Mouse (Mus musculus) olfactory bulb, adult 2 months (tissue): Measurements from ENCODE around the gene Ppard. TPM values are rescaled to one million over a fixed set of nuclear protein-coding genes. Genes with fewer than 3 reads are reported as not detected.
"Not testable (repeated sequence)": the region's sequence is repeated elsewhere in the genome, so short reads cannot be mapped to it uniquely, and the experiment has no call there.

Experiments
- H3K27ac ChIP-seq: fragments of 200-500 bp; 2 replicates; pipeline ENCODE4 v1.5.1; 2012; ENCODE audit warnings: low read depth, low read length; ENCODE audit not compliant: insufficient read depth
- H3K4me1 ChIP-seq: fragments of 200-500 bp; 2 replicates; pipeline ENCODE4 v1.6.1; 2012; ENCODE audit warnings: low read length; ENCODE audit not compliant: control insufficient read depth, insufficient read depth
- H3K4me3 ChIP-seq: fragments of 200-500 bp; 2 replicates; pipeline ENCODE4 v1.5.1; 2012; ENCODE audit warnings: mild to moderate bottlenecking, low read depth, low read length, moderate library complexity; ENCODE audit not compliant: insufficient read depth
- CTCF ChIP-seq: fragments of 200-500 bp; IDR thresholded peaks from 2 replicates; pipeline ENCODE4 v1.5.1; 2012; ENCODE audit warnings: low read depth, mild to moderate bottlenecking, low read length, moderate library complexity; ENCODE audit not compliant: insufficient read depth
- POLR2A ChIP-seq: fragments of 200-500 bp; IDR thresholded peaks from 2 replicates; pipeline ENCODE4 v1.6.1; 2012; ENCODE audit warnings: mild to moderate bottlenecking, low read depth, low read length, moderate library complexity; ENCODE audit not compliant: insufficient read depth
- WGBS: fragments of 180-500 bp; shearing (Covaris S2); methylation state at CpG from one replicate; pipeline ENCODE4 v1.1.7; 2018; 5-methylcytosine and 5-hydroxymethylcytosine counted together
- polyA plus RNA-seq: library from polyadenylated mRNA; stranded (reverse); fragments of >200 nt; gene quantifications from 2 replicates; pipeline ENCODE4 v1.2.4, GENCODE M21; 2012; ENCODE audit warnings: low replicate concordance; ENCODE audit not compliant: missing spikeins, insufficient read depth, insufficient read length

The Ppard gene
- polyA plus RNA-seq, 1 experiment, result not detected

- H3K27ac ChIP-seq, result peak overlapping the region; percentile 25; the same call in 1 of the 2 replicates
- TF ChIP-seq CTCF (no peak), POLR2A (no peak)
- peaks cover 17% of the 10 kb centered on the region for H3K4me1 ChIP-seq
- 29% methylated on average over 23 of the region's 23 CpGs for WGBS
- no peak overlapping the region for H3K4me3 ChIP-seq
Measured at GRCm38 (mm10) chr17:28217721-28218649, 14.5 kb upstream of the Ppard start.

GRCm38 (mm10) chr17:28222463-28222862, 10.0 kb upstream of the Ppard start:
- peaks cover 23% of the 10 kb centered on the region for H3K4me1 ChIP-seq
- 95% methylated on average over 10 of the region's 10 CpGs for WGBS
- H3K27ac ChIP-seq, H3K4me3 ChIP-seq: not testable (repeated sequence)

- H3K4me1 ChIP-seq, result peaks cover 13% of the 10 kb centered on the region
- peak overlapping the region; percentile 61 for H3K4me3 ChIP-seq
- no peak for TF ChIP-seq CTCF
- no peak; the same call in 1 of the 2 replicates for TF ChIP-seq POLR2A
- H3K27ac ChIP-seq, result peak overlapping the region; percentile 74
- under 1% methylated on average over 46 of the region's 46 CpGs for WGBS
Measured at GRCm38 (mm10) chr17:28223561-28224391, 8.7 kb upstream of the Ppard start.

GRCm38 (mm10) chr17:28224615-28225014, 7.9 kb upstream of the Ppard start:
- 88% methylated on average over 10 of the region's 10 CpGs for WGBS
- TF ChIP-seq CTCF (no peak), POLR2A (no peak)
- Histone ChIP-seq H3K4me1 (peaks cover 13% of the 10 kb centered on the region), H3K4me3 (no peak overlapping the region), H3K27ac (no peak overlapping the region)

GRCm38 (mm10) chr17:28226014-28226413, 6.5 kb upstream of the Ppard start:
- peak overlapping the region; percentile 85 for H3K27ac ChIP-seq
- peaks cover 13% of the 10 kb centered on the region for H3K4me1 ChIP-seq

GRCm38 (mm10) chr17:28230486-28230885, 2.0 kb upstream of the Ppard start:
- TF ChIP-seq POLR2A, result no peak
- no peak for TF ChIP-seq CTCF
- Histone ChIP-seq H3K27ac (no peak overlapping the region), H3K4me3 (no peak overlapping the region), H3K4me1 (peaks cover 19% of the 10 kb centered on the region)
- 90% methylated on average over 6 of the region's 6 CpGs for WGBS

More at GRCm38 (mm10) chr17:28226014-28226413, 6.5 kb upstream of the Ppard start:
- peak overlapping the region; percentile 61 for H3K4me3 ChIP-seq
- 1% methylated on average over 21 of the region's 21 CpGs for WGBS
- TF ChIP-seq CTCF, result peak; percentile 98
- peak; percentile 49 for TF ChIP-seq POLR2A

- TF ChIP-seq CTCF, result no peak
- no peak for TF ChIP-seq POLR2A
- H3K4me1 ChIP-seq, result peaks cover 22% of the 10 kb centered on the region
- 90% methylated on average over 18 of the region's 18 CpGs for WGBS
- no peak overlapping the region for H3K4me3 ChIP-seq
- no peak overlapping the region for H3K27ac ChIP-seq
Measured at GRCm38 (mm10) chr17:28231026-28231736, 1.3 kb upstream of the Ppard start.

- TF ChIP-seq CTCF (no peak), POLR2A (no peak)
- H3K4me1 ChIP-seq, result peaks cover 39% of the 10 kb centered on the region
- no peak overlapping the region for H3K27ac ChIP-seq
- WGBS, result 4% methylated on average over 17 of the region's 17 CpGs
- peak overlapping the region; percentile 78 for H3K4me3 ChIP-seq
Measured at GRCm38 (mm10) chr17:28233091-28233731, 711 bp downstream of the Ppard start.
